Mouse (Mus musculus) adrenal gland, postnatal 36 days (tissue): Measurements from ENCODE around the gene Cngb1. TPM values are rescaled to one million over a fixed set of nuclear protein-coding genes. Genes with fewer than 3 reads are reported as not detected.

Source experiments
- DNase-seq, 2 experiments: peaks; one replicate each; pipeline ENCODE4 v3.0.0; 2021; ENCODE audit warnings: mixed read lengths in 1 of 2
- long read RNA-seq, 2 experiments: library from polyadenylated mRNA; stranded (forward); transcript quantifications; one replicate each; pipeline ENCODE4 v2.0.0; 2021; ENCODE audit warnings: borderline sequencing depth in 2 of 2
- total RNA-seq, 2 experiments: library from RNA; stranded (reverse); gene quantifications; 2 replicates each; pipeline ENCODE4 v1.2.3; 2021

Gene Cngb1
- total RNA-seq = under 1 TPM; 0.23 to 0.86 TPM
- long read RNA-seq, experiment 1 = 0 reads
- long read RNA-seq, experiment 2 = 0 reads

GRCm38 (mm10) chr8:95306431-95306830, at the start of gene Cngb1:
Cngb1 (minus strand) TSS chr8:95306585.
- no peak for DNase-seq

- no peak for DNase-seq
These were observed 48.2 kb upstream of the Cngb1 start for GRCm38 (mm10) chr8:95354606-95355005.

DNA sequence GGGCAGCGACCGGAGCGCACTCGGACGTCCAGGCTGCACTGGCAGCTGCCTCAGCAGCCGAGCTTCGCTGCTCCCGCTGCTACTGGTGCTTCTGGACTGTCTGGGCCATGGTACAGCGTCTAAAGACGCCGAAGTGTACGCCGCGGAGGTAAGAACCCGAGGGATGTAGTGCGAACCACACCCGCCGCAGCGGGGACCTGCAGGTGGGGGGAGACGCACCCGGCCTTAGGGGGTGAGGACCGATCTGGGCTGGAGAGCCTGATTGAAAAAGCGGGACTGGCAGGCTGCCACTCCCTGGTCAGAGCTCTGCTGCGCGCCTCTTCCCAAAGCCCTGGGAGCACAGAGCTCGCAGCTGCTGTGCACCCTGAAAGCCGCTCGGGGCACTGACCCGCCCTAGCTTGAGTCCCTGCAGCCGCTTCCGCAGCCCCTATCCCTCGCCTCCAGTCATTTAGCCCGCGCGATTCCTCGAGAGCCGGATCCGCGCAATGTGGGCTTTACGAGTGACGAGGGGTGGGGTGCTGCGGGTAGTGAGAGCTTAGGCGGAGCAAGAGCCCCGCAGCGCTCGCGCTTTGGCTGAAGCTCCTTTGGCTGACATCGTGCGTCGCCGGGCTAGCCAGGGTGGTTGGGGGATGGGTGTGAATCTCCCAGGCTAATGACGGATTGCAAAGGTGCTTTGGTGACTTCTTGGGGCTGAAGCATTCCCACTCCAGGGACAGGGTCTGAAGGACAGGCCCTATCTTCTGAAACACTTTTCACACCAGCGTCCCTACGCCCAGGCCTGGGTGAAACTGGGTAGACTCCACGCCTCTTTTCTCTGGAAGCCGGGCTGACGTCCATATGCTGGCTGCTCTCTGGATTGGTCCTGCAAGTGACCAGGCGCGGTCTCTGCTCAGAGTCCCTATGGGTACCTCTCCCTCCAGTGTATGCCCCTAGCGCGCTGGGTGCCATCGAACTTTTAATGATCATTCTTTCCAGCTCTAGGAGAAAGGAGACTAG, 46.8 kb upstream of the Cngb1 start:
- peak; percentile 43 to 70 for DNase-seq

DNA sequence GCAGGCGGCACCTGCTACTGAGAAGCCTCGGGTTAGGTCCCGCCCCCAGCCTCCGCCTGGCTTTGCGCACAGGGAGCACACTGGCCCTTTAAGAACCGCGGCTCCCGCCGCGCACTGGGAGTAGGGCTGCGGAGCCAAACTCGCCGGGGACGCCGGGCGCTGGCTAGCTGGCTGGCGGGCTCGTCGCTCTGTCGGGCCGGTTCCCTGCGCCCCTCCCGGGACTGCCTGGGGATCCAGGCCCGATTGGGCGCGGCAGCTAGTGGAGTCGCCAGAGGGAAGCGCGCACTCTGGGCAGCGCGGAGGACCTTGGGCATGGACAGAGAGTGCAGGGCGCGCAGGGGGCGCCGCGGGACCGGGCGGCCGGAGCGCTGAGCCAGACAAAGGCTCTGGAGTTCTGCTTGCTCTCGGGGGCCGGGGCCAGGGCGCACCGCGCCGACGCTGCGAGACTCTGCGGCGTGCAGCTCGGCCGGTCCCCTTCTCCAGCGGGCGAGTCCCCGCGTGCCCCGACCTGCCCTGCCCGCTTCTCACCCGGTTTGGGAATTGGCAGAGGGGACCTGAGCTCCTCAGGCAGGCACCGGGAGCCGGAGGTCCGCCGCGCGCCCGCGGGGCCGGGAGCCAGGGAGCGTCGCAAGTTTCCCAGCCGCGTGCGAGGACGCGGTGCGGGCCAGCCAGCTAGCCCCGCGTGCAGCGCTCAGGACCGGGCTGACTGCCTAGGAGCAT, 45.9 kb upstream of the Cngb1 start, which contains the start of gene Mmp15:
TSS of gene Mmp15 (plus strand) at position 118 of the 720 bp plus-strand sequence.
- DNase-seq = peak; percentile 81 to 87

GRCm38 (mm10) chr8:95351461-95351860, 45.1 kb upstream of the Cngb1 start:
- DNase-seq = no peak

DNA sequence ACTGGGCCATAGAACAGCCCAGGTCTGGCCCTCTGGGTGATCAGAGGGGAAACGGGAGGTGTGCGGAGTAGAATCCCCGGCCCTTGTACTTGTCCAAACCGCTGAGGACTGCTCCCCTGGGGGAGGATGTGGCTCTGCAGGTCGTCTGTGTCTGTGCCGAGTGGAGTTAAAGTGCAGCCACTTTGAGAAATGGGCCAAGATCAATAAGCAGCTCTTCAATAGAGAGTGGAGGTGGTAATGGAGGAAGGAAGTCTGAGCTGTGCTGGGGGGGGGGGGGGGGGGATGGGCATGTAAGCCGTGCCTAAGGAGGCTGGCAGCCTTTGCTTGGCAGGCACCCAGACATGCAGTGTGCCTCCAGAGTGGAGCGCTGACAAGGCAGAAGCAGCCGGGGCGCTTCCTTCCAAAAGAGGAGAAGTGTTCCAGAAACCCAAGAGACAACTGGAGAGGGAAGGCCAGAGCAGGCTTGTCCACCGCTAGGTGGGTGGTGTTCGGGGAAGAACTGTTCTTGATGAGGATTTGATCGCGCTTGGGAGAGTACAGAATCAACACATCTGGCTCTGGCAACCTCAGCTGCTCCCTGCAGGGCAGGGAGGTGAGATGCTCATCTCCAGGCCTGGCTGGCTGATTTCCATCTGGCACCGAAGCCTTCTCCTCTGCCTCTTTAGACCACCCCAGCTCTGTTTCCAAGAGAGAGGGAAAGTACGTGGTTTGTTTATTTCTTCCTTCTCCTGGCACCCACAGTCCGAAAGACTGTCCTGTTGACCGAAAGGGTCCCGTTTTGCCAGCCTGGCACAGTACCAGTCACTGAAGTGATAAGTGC, 42.6 kb upstream of the Cngb1 start:
- DNase-seq = peak; percentile 71 to 76

- DNase-seq = no peak
These were observed 42.0 kb upstream of the Cngb1 start for GRCm38 (mm10) chr8:95348356-95348755.

- DNase-seq = peak; percentile 60 to 79
These were observed 40.5 kb upstream of the Cngb1 start for GRCm38 (mm10) chr8:95346643-95347545.

GRCm38 (mm10) chr8:95344668-95345067, 38.3 kb upstream of the Cngb1 start:
- DNase-seq = no peak

DNA sequence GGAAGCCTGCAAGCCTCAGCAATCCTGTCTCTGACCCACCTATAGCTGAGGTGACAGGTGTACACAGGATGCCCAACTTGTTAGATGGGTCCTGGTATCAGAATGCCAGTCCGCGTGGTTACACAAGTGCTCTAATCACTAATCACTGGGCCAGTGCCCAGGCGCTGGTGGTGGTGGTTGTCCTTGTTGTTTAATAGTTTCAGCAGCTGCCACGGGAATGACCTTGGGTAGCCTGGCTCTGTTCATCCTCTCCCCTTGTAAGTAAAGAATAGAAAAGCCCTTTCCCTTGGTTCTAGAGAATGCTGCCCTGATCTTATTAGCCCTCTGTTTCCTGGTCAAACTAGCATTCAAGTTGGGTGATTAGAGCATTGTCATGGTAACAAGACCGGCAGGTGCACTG, 35.3 kb upstream of the Cngb1 start:
- DNase-seq = peak; percentile 71 to 80

DNA sequence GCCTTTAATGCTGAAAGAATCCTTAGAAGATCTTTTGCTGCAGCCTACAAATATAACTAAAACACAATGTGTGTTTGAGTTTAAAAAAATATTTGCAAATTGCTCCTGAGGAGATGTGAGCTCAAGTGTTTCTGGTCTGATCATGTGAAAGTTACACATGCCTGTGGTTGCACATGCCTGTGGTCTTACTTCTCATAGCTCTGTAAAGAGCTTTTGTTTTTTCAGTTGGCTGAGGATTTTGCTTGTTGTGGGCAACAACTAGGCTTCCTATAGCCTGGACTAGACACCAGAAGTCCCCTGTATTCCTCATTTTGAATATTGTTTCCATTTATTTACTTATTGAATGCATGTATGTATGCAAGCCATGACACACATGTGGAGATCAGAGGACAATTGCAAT, 30.0 kb upstream of the Cngb1 start:
- DNase-seq = no peak

DNA sequence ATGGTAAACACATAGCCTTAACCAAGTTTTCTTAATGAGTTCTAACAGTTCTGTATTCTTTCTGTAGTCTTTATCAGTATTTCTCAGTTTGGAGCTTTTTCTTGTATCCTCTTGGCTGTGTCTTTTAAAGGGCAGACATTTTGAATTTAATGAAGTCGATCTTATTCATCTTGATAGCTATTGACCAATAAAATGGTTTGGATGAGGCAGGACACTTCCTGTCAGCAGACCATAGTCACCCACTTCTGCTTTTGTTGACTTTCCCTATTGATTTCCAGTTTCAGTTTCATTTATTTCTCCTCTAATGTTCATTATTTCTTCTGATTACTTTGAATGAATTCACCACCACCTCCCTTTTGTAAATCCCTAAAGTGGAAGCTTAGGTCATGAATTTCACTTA, 29.3 kb upstream of the Cngb1 start:
- DNase-seq = no peak

DNA sequence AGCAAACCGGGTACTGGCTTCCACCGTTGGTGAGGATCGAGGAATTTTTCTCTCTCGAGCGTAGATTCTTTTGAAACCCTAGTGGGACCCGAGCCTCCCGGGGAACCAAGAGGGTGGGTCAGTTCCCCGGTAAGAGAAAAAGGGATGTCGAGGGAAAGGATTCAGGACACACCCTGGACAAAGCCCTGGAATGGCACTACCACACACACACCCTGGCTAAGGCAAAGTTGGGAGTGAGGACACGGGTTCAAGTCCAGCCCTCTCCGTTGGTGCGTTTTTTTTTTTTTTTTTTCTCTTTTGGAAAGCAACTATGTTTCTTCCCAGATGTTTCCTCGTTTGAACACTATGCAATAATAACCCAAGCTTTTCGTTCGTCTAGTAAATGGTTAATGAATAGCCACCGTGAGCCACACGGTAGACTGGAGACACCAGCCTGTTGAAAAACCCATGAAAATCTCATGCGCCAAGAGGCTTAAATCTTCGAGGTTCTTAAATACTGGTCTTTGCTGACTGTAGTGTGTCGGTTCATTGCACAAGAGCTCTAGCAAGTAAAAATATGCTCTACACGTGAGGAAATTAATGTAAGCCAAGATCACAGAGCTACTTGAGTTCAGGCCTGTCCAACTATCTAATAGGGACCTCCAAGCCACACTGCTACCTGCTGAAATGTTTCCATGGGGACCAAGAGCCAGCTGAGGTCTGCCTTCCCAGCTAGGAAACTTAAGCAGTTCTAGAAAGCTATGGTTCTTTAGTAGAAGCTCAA, 26.2 kb upstream of the Cngb1 start:
- DNase-seq = no peak

DNA sequence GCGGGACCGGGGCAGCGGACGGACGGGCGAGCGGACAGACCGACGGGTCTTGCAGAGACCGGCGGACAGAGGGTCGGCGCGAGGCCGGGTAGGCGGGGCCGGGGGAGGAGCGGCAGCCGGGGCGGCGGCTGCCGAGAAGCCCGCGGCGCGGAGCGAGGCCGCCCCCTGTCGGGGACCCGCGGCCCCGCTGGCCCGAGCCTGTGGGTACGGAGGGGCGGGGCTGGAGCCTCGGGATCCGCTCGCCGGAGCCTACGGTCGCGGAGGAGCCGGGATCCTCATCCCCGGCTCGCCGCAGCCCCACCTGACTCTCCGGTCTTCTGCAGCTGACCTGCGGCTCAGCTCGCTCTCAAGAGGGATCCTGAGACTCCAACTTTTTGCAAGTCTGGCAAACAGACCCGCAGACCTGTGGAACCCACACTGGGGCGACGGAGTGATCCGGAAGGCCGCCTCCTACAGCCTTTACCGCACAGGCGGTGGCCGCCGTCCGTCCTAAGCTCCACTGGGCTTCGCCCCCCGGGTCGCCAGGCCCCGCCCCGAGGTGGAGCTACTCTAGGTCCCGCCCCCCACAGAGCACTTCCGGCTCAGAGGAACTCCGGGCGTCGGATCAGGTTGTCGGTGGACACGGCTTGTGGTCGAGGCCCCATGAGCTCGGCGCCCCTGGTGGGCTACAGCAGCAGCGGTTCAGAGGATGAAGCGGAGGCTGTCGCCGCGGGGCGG, 25.5 kb upstream of the Cngb1 start, which contains the start of the genes Zfp319 and Usb1:
TSS of gene Zfp319 (minus strand) at position 231 of the 717 bp plus-strand sequence.
TSS of gene Usb1 (plus strand) at position 565 of the 717 bp plus-strand sequence.
- peak; percentile 96 to 98 for DNase-seq

GRCm38 (mm10) chr8:95331156-95331719, 24.9 kb upstream of the Cngb1 start:
- peak; percentile 70 to 79 for DNase-seq

GRCm38 (mm10) chr8:95330367-95330766, 24.0 kb upstream of the Cngb1 start:
- DNase-seq = no peak

GRCm38 (mm10) chr8:95327866-95328465, 21.6 kb upstream of the Cngb1 start:
- DNase-seq = no peak

DNA sequence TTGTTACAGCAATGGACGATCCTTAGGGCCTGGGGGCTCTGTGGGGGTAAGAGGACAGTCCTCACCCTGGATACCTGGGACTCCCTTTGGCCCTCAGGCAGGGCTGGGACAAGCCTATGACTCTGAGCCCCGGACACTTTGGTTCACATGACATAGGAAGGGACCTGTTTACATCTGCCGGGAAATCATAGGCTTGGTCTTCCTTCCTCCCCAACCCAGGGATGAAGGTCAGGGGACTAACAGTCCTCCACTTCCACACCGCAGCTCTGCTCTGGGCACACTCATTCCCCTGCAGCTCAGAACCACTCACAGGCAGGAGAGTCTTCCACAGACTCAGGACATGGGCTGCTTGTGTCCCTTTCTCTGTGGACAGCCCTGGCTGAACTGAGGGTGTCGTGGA, 20.4 kb upstream of the Cngb1 start:
- no peak for DNase-seq
